Mouse (Mus musculus): ENCODE results near the gene Slc4a8. TPM values are rescaled to one million over a fixed set of nuclear protein-coding genes. Genes with fewer than 3 reads are reported as not detected.

Slc4a8 gene
- polyA plus RNA-seq, 1 experiment from 2014 or later = 5.0 TPM

DNA sequence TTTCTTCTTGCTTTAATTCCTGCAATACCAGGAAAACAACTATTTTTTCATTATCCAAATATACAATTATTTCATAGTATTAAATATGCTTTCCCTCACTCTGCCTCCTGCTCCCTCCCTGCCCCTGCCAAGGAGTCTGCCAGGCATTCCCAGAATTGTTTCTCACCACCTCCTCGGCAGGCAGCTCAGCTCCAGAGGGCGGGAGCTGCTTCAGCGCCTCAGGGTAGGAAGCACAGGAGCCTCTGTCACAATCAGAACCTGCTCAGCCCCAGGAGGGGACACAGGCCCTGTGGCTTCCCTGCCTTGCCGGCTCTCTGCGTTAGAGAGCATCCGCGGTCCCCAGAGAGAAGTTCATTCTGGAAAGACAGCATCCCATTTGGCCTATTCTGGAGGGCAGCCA, 71.2 kb downstream of the Slc4a8 start:
- no peak overlapping the region for H3K27ac ChIP-seq
- 16% methylated on average over 7 of the region's 7 CpGs for WGBS
- H3K4me3 ChIP-seq = no peak overlapping the region
- peaks cover 5% of the 10 kb centered on the region for H3K27me3 ChIP-seq
- ATAC-seq (ENCODE audit: insufficient number of reproducible peaks, insufficient read depth, low FRiP score, low TSS enrichment, low read depth) = no peak
- peaks cover 3% of the 10 kb centered on the region for H3K4me1 ChIP-seq
- no peak overlapping the region for H3K9ac ChIP-seq
- no peak overlapping the region for H3K4me2 ChIP-seq
- no peaks in the 10 kb centered on the region for H3K9me3 ChIP-seq
- no peaks in the 10 kb centered on the region for H3K36me3 ChIP-seq

DNA sequence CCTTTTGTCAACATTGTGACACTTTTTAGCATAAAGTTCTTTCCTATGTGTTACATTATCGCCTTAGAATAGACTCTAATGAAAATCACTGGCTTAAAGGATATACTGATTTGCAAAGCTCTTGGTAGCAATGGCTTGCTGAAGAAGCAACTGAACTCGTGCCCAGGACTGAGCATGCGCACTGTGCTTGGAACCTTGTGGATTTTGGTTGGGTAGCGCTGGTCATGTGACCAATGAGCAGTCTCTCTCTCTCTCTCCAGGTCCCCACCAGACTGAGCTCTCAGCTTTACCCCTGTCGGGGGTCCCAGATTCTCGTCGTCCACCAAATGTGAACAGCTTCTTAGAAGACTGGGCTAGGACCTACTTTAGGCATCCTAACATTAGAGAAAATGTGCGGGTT, 75.2 kb downstream of the Slc4a8 start:
- no peak overlapping the region for H3K4me3 ChIP-seq
- no peaks in the 10 kb centered on the region for H3K9me3 ChIP-seq
- H3K36me3 ChIP-seq = no peaks in the 10 kb centered on the region
- no peak overlapping the region for H3K4me2 ChIP-seq
- ATAC-seq (ENCODE audit: insufficient number of reproducible peaks, insufficient read depth, low FRiP score, low TSS enrichment, low read depth) = no peak
- no peak overlapping the region for H3K27ac ChIP-seq
- no peak overlapping the region for H3K9ac ChIP-seq
- peaks cover 5% of the 10 kb centered on the region for H3K27me3 ChIP-seq
- WGBS = 86% methylated on average over 8 of the region's 8 CpGs
- H3K4me1 ChIP-seq = peaks cover 6% of the 10 kb centered on the region

DNA sequence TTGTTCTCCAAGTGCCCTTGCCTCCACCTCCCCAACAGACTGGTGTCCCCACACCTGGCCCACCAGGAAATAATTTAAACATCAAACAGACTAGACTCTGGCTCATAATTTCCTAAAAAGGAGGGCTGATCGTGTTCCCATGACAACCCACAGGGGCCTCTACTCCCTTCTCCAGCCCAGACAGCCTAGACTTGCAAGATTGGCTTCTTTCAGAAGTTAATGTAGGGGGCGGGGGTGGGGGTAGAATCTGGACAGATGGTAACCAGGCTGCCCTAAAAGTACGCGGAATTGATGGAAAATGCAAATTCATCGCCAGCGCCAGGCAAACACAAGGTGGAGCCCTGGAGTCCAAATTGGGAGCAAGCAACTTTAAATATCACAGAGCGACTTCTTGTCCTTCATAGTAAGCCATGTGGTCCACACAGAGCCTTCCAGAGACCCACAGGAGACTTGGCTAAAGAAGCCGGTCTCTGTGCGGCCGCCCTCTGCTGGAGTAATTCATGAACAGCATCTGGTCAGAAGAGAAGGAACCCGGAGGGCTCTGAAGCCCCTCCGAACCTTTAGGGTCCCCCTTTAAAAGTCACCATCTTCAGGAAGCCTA, 77.2 kb downstream of the Slc4a8 start:
- 34% methylated on average over 12 of the region's 12 CpGs for WGBS
- Histone ChIP-seq H3K4me3 (no peak overlapping the region), H3K27me3 (no peaks in the 10 kb centered on the region), H3K27ac (no peak overlapping the region), H3K4me1 (0 out of 2 replicates have a peak, but pooled peaks cover 3% of the 10 kb centered on the region), H3K36me3 (no peaks in the 10 kb centered on the region), H3K9me3 (no peaks in the 10 kb centered on the region), H3K9ac (no peak overlapping the region), H3K4me2 (0 out of 2 replicates have a peak overlapping the region, but pooled peaks have one; percentile 16)
- ATAC-seq (ENCODE audit: insufficient number of reproducible peaks, insufficient read depth, low FRiP score, low TSS enrichment, low read depth) = no peak

DNA sequence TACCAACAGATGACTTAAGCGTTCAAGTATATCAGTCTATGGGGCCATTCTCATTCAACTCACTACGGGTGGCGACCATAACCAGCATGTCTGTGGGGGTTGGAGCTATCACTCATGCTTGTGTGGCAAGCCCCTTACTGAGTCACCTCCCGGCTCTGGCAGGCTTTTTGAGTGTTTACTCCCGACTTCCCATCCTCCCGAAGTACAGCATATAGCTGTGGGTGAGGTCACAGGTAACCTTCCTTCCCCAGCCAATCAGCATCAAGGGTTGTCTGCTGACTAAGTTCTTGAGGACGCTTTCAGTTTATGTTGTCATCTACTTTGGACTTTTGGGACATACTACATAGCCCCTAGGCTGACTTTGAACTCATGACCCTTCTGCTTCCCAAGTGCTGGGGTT, 82.8 kb downstream of the Slc4a8 start:
- Histone ChIP-seq H3K9ac (no peak overlapping the region), H3K36me3 (no peaks in the 10 kb centered on the region), H3K9me3 (0 out of 2 replicates have a peak, but pooled peaks cover 3% of the 10 kb centered on the region), H3K4me2 (no peak overlapping the region), H3K4me3 (no peak overlapping the region), H3K27ac (no peak overlapping the region), H3K4me1 (peaks cover 6% of the 10 kb centered on the region; the same call in 1 of the 2 replicates), H3K27me3 (0 out of 2 replicates have a peak, but pooled peaks cover 4% of the 10 kb centered on the region)
- 77% methylated on average over 7 of the region's 7 CpGs for WGBS
- ATAC-seq (ENCODE audit: insufficient number of reproducible peaks, insufficient read depth, low FRiP score, low TSS enrichment, low read depth) = no peak

DNA sequence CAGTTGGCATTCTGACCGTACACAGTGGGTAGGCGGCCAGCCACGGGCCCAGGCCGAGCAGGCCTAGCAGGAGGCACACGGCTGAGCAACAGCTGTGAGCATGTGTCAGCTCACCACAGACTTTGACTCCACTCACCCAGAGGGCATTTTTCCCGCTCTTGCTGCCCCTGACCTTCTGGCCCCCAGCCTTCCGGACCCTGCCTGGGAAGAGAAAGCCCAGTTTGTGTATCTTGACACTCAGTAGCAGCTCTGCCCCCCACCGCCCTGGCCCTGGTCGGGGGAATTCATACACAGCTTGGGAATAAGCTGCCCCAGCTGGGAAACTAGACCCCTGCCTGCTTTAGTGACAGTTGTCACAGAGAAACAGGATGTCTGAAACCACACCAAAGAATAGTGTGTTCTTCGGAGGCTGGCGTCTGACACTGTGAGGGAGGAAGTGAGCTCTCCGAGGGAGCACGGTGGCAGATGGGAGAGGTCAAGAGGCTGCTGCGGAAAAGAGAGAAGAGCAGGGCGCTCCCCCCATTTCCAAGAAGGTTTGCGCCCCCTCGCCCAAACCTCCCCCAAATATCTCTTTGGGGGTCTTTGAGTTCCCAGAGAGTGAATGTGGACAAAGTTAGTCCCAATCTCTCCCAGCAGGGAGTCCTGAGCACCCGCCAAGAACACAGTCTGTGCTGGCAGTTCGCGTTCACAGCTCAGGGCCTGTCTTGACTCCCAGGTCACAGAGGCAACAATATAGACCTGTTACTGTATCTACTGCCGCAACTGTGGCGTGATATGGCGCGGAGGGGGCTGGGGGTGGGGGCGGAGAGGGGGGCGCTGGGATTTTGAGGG, 83.7 kb downstream of the Slc4a8 start:
- no peak overlapping the region for H3K4me3 ChIP-seq
- 0 out of 2 replicates have a peak, but pooled peaks cover 3% of the 10 kb centered on the region for H3K9me3 ChIP-seq
- no peaks in the 10 kb centered on the region for H3K36me3 ChIP-seq
- no peak overlapping the region for H3K27ac ChIP-seq
- H3K4me1 ChIP-seq = peaks cover 6% of the 10 kb centered on the region; the same call in 1 of the 2 replicates
- no peak overlapping the region for H3K9ac ChIP-seq
- no peak overlapping the region for H3K4me2 ChIP-seq
- ATAC-seq (ENCODE audit: insufficient number of reproducible peaks, insufficient read depth, low FRiP score, low TSS enrichment, low read depth) = no peak
- H3K27me3 ChIP-seq = 0 out of 2 replicates have a peak, but pooled peaks cover 4% of the 10 kb centered on the region
- WGBS = 28% methylated on average over 26 of the region's 26 CpGs

DNA sequence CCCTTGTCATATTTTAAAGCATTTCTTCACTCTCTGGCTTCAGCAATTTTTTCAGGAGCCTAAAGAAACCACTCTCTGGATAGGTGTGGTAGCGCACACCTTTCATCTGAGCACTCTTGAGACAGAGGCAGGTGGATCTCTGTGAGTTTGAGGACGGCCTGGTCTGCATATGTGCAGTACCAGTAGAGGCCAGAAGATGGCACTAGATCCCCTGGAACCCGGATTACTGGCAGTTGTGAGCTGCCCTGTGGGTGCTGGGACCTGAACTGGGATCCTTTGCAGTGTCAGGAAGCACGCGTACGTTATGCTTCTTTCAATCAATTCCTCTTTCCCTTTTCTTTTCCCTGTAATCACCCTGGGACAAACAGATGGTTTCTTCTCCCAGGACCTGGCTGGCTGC, 85.6 kb downstream of the Slc4a8 start:
- H3K4me1 ChIP-seq = peaks cover 6% of the 10 kb centered on the region; the same call in 1 of the 2 replicates
- no peak overlapping the region for H3K4me3 ChIP-seq
- H3K36me3 ChIP-seq = no peaks in the 10 kb centered on the region
- no peak overlapping the region for H3K4me2 ChIP-seq
- WGBS = 86% methylated on average over 6 of the region's 6 CpGs
- 0 out of 2 replicates have a peak, but pooled peaks cover 4% of the 10 kb centered on the region for H3K27me3 ChIP-seq
- H3K27ac ChIP-seq = no peak overlapping the region
- 0 out of 2 replicates have a peak, but pooled peaks cover 3% of the 10 kb centered on the region for H3K9me3 ChIP-seq
- no peak for ATAC-seq (ENCODE audit: insufficient number of reproducible peaks, insufficient read depth, low FRiP score, low TSS enrichment, low read depth)
- no peak overlapping the region for H3K9ac ChIP-seq

DNA sequence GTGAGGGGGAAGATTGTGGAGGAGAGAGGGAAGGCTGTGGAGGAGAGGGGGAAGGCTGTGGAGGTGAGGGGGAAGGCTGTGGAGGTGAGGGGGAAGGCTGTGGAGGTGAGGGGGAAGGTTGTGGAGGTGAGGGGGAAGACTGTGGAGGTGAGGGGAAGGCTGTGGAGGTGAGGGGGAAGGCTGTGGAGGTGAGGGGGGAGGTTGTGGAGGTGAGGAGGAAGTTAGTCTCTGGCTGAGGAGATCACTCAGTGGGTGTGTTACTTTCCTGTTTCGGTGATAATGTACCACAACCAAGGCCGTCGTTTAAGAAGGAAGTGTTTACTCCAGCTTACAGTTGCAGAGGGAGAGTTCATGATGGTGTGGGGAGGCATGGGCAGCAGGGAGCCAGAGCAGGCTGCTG, 96.0 kb downstream of the Slc4a8 start:
- ATAC-seq (ENCODE audit: insufficient number of reproducible peaks, insufficient read depth, low FRiP score, low TSS enrichment, low read depth) = no peak
- H3K9ac ChIP-seq = no peak overlapping the region
- no peaks in the 10 kb centered on the region for H3K4me1 ChIP-seq
- H3K4me3 ChIP-seq = no peak overlapping the region
- 82% methylated on average over 3 of the region's 3 CpGs for WGBS
- peaks cover 3% of the 10 kb centered on the region; the same call in 1 of the 2 replicates for H3K27me3 ChIP-seq
- H3K4me2 ChIP-seq = no peak overlapping the region
- H3K27ac ChIP-seq = no peak overlapping the region
- H3K36me3 ChIP-seq = no peaks in the 10 kb centered on the region
- H3K9me3 ChIP-seq = no peaks in the 10 kb centered on the region

DNA sequence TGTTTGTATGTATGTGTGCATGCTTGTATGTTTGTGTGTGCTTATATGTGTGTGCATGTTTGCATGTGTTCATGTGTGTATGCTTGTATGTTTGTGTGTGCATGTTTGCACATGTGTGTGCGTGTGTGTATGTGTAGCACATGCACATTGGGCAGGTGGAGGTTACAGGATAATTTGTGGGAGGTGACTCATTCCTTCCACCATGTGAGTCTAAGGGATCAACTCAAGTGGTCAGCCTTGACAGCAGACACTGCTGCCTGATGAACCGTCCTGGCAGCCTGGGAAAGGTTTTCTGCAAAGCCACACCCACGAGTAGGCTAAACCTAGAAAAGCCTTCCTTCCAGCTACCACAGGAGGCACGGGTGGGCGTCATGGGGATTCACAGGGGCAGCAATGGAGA, 99.3 kb downstream of the Slc4a8 start:
- no peaks in the 10 kb centered on the region for H3K4me1 ChIP-seq
- H3K4me2 ChIP-seq = no peak overlapping the region
- no peaks in the 10 kb centered on the region for H3K9me3 ChIP-seq
- H3K4me3 ChIP-seq = no peak overlapping the region
- WGBS = 37% methylated on average over 5 of the region's 5 CpGs
- peaks cover 3% of the 10 kb centered on the region for H3K27me3 ChIP-seq
- no peak for ATAC-seq (ENCODE audit: insufficient number of reproducible peaks, insufficient read depth, low FRiP score, low TSS enrichment, low read depth)
- no peaks in the 10 kb centered on the region for H3K36me3 ChIP-seq
- H3K9ac ChIP-seq = no peak overlapping the region
- no peak overlapping the region for H3K27ac ChIP-seq

DNA sequence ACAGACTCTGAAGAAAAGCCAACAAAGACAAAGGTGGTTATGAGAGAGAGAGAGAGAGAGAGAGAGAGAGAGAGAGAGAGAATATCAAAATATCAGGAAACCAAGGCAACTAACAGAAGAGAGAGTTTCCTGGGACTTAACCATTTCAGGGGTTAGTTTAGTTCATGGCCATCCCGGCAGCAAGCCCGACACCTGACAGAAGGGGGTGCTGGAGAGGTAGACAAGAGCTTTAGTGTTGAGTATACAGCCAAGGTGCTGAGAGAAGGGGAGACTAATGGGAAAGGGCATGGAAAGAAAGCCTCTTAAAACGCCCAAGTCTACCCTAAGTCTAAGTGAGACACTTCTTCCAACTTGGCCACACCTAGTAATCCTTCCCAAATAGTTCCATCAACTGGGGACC, 104.0 kb downstream of the Slc4a8 start:
- ATAC-seq (ENCODE audit: insufficient number of reproducible peaks, insufficient read depth, low FRiP score, low TSS enrichment, low read depth) = no peak
- Histone ChIP-seq H3K9me3 (no peaks in the 10 kb centered on the region), H3K4me2 (no peak overlapping the region), H3K9ac (no peak overlapping the region), H3K27ac (no peak overlapping the region), H3K36me3 (no peaks in the 10 kb centered on the region), H3K27me3 (peaks cover 20% of the 10 kb centered on the region), H3K4me1 (peaks cover 7% of the 10 kb centered on the region), H3K4me3 (no peak overlapping the region)
- 37% methylated on average over 3 of the region's 3 CpGs for WGBS

DNA sequence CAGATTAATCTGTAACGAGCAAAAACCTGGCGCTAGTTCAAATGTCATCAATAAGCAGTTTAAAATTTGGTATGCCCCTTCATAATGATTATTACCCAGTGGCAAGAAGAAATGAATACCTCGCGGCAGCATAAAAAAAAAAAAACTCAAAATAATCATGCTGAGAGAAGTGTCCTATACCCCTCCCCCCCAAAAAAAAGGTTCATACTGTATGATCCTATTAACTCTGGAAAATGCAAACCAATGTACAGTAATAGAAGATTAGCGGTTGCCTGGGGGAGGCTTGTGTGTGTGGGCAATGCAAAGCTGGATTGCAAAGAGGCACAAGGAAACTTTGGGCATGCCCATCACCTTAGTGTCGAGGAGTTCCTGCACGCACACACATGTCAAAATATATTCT, 108.0 kb downstream of the Slc4a8 start, which contains the start of gene Scn8a:
TSS of gene Scn8a (plus strand) at position 301 of the 400 bp plus-strand sequence.
- H3K27ac ChIP-seq = no peak within 1 kb of the TSS

DNA sequence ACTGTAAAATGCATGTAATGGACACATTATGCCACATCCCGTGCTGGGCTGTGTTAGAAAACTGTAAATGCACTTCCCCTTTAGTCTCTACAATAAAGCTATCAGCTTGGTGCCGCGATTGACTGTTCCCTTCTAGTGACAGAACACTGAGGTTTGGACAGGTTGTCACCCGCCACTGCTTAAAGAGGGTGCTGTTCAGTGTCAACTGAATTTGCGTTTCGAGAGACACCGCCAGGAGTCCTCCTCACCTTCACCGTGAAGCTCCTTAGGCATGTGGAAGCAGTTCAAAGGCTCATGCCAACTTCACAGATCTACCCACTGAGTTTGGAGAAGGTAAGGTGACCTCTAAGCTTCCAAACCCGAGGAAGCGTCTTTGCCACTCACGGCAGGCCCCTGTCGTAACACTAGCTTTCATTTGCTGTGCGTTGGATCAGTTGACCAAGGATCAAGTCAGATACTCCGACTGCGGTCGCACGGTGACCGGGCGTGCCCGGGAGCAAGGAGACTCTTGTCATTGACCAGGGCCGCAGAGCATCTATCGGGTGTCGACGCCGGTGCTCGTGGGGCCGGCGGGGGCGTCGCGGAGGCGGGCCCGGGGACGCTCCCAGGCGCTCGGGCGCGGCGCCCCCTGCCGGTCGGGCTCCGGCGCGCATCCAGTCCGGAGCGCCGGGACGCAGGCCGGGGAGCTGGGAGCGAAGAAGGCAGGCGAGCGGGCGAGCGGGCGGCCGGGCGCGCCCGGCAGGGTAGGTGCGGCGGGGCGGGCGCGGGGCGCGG, 108.6 kb downstream of the Slc4a8 start:
- Histone ChIP-seq H3K4me2 (peak overlapping the region; percentile 78), H3K4me3 (peak overlapping the region; percentile 78), H3K27ac (no peak overlapping the region), H3K9ac (peak overlapping the region; percentile 59), H3K9me3 (no peaks in the 10 kb centered on the region), H3K36me3 (no peaks in the 10 kb centered on the region), H3K4me1 (peaks cover 26% of the 10 kb centered on the region), H3K27me3 (peaks cover 43% of the 10 kb centered on the region)
- 4% methylated on average over 36 of the region's 66 CpGs for WGBS
- ATAC-seq (ENCODE audit: insufficient number of reproducible peaks, insufficient read depth, low FRiP score, low TSS enrichment, low read depth) = 0 out of 2 replicates have a peak, but pooled peaks have one; percentile 26

More for the DNA sequence above, 108.0 kb downstream of the Slc4a8 start, which contains the start of gene Scn8a:
- H3K27me3 ChIP-seq = peaks cover 43% of the 10 kb centered on the region
- H3K36me3 ChIP-seq = no peaks in the 10 kb centered on the region
- H3K4me3 ChIP-seq = peak within 1 kb of the TSS; percentile 78
- no peaks in the 10 kb centered on the region for H3K9me3 ChIP-seq
- peak within 1 kb of the TSS; percentile 78 for H3K4me2 ChIP-seq
- H3K4me1 ChIP-seq = peaks cover 26% of the 10 kb centered on the region
- H3K9ac ChIP-seq = peak within 1 kb of the TSS; percentile 59
- no peak for ATAC-seq (ENCODE audit: insufficient number of reproducible peaks, insufficient read depth, low FRiP score, low TSS enrichment, low read depth)
- 69% methylated on average over 7 of the region's 7 CpGs for WGBS

Measured in embryonic facial prominence, embryonic 13.5 days (tissue).